Mouse (Mus musculus) intestine, postnatal 0 days (tissue): ENCODE measurements around the gene Zfp945. TPM values are rescaled to one million over a fixed set of nuclear protein-coding genes. Genes with fewer than 3 reads are reported as not detected.

Experiments
- ATAC-seq: fragments of 200-750 bp; cut with Nextera tagmentation; 2 replicates; pipeline ENCODE4 v1.8.0; 2017; ENCODE audit warnings: mild to moderate bottlenecking, moderate TSS enrichment, moderate library complexity
- H3K27ac ChIP-seq: fragments of 300-500 bp; sonication (generic); 2 replicates; pipeline ENCODE4 v1.5.1; 2014; ENCODE audit warnings: mild to moderate bottlenecking, low read depth, low read length, moderate library complexity
- H3K27me3 ChIP-seq: fragments of 300-500 bp; sonication (generic); replicated peaks from 2 replicates; pipeline ENCODE4 v1.6.1; 2014; ENCODE audit warnings: low read length, mixed read lengths; ENCODE audit not compliant: control insufficient read depth, insufficient read depth
- H3K36me3 ChIP-seq: fragments of 300-500 bp; sonication (generic); 2 replicates; pipeline ENCODE4 v1.6.1; 2014; ENCODE audit warnings: mild to moderate bottlenecking, moderate library complexity; ENCODE audit not compliant: control insufficient read depth, insufficient read depth
- H3K4me1 ChIP-seq: fragments of 300-500 bp; sonication (generic); replicated peaks from 2 replicates; pipeline ENCODE4 v1.6.1; 2014; ENCODE audit warnings: antibody characterized with exemption, low read length, mixed read lengths; ENCODE audit not compliant: control insufficient read depth, insufficient read depth
- H3K4me2 ChIP-seq: fragments of 300-500 bp; sonication (generic); replicated peaks from 2 replicates; pipeline ENCODE4 v1.6.1; 2014; ENCODE audit warnings: low read depth, mild to moderate bottlenecking, moderate library complexity
- H3K4me3 ChIP-seq: fragments of 300-500 bp; sonication (generic); 2 replicates; pipeline ENCODE4 v1.5.1; 2014; ENCODE audit warnings: low read depth, low read length
- H3K9ac ChIP-seq: fragments of 300-500 bp; sonication (generic); 2 replicates; pipeline ENCODE4 v1.6.1; 2014; ENCODE audit warnings: mild to moderate bottlenecking, low read depth, low read length
- H3K9me3 ChIP-seq: fragments of 300-500 bp; sonication (generic); 2 replicates; pipeline ENCODE4 v1.6.1; 2016; ENCODE audit warnings: mixed run types; ENCODE audit not compliant: control insufficient read depth
- CTCF ChIP-seq: sonication (generic); IDR thresholded peaks from 2 replicates; pipeline ENCODE4 v1.5.1; 2016; ENCODE audit warnings: low read depth, mild to moderate bottlenecking, control low read depth, antibody characterized with exemption, moderate library complexity
- WGBS: fragments of 180-500 bp; shearing (Covaris S2); extraction: QIAGEN DNeasy Blood & Tissue Kit; methylation state at CpG from one replicate; pipeline ENCODE4 v1.1.7; 2014; 5-methylcytosine and 5-hydroxymethylcytosine counted together
- polyA plus RNA-seq: library from polyadenylated mRNA; unstranded; fragments of >200 nt; fragmentation: Nextera tagmentation; extraction: Ambion mirVana; gene quantifications from 2 replicates; pipeline ENCODE4 v1.2.1, GENCODE M21; 2015

The Zfp945 gene
- polyA plus RNA-seq, 1 experiment from 2014 or later, result 8.9 TPM

DNA sequence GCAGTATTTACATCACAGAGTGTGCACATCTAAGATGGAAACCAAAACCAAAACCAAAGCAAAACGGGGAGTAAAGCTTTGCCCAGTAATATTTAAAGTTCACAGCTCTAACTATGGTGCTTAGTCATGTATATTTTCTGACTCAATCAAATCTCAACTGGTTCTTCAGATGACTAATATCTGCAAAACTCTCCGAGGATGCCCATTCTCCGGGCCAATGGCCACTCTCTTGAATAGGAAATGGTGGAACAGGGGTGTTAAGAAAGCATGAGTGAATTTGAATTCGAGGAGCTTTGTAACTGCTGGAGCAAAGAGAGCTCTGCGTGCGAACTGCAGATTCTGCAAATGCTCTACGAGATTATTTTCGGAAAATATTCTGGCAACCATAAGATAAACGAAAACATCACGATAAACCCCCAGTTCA lies 501 bp downstream of the Zfp945 start:
- H3K27me3 ChIP-seq, result no peaks in the 10 kb centered on the region
- peak overlapping the region; percentile 78 for H3K4me2 ChIP-seq
- H3K9ac ChIP-seq, result peak overlapping the region; percentile 66
- 0 out of 2 replicates have a peak, but pooled peaks have one; percentile 48 for ATAC-seq
- H3K9me3 ChIP-seq, result no peaks in the 10 kb centered on the region
- TF ChIP-seq CTCF, result no peak
- H3K4me3 ChIP-seq, result peak overlapping the region; percentile 94
- H3K4me1 ChIP-seq, result 0 out of 2 replicates have a peak, but pooled peaks cover 7% of the 10 kb centered on the region
- peaks cover 6% of the 10 kb centered on the region; the same call in 1 of the 2 replicates for H3K36me3 ChIP-seq
- H3K27ac ChIP-seq, result peak overlapping the region; percentile 84
- WGBS, result 1% methylated on average over 10 of the region's 10 CpGs

DNA sequence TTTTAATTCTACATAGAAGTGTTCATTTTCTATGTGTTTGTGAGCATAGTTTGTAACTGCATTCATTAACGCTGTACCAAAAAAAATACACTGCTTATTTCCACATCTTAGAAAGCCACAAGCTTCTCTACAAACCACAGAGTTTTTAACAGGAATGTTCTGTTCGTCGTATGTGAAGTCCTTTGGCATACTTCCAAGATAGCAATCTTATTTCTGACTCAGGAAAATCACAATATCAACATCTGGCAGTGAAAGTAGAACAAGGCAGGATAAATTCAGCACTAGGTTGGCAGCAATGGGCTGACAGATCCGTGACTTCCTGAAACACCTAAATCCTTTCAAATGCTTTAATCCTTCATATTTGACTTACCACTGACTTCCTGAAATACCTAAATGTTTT lies 45.8 kb downstream of the Zfp945 start:
- H3K4me3 ChIP-seq, result no peak overlapping the region
- no peaks in the 10 kb centered on the region for H3K9me3 ChIP-seq
- no peaks in the 10 kb centered on the region for H3K36me3 ChIP-seq
- no peaks in the 10 kb centered on the region for H3K4me1 ChIP-seq
- H3K9ac ChIP-seq, result no peak overlapping the region
- no peak for ATAC-seq
- no peak overlapping the region for H3K4me2 ChIP-seq
- H3K27ac ChIP-seq, result no peak overlapping the region
- no peak for TF ChIP-seq CTCF
- 54% methylated on average over 4 of the region's 4 CpGs for WGBS
- no peaks in the 10 kb centered on the region for H3K27me3 ChIP-seq

DNA sequence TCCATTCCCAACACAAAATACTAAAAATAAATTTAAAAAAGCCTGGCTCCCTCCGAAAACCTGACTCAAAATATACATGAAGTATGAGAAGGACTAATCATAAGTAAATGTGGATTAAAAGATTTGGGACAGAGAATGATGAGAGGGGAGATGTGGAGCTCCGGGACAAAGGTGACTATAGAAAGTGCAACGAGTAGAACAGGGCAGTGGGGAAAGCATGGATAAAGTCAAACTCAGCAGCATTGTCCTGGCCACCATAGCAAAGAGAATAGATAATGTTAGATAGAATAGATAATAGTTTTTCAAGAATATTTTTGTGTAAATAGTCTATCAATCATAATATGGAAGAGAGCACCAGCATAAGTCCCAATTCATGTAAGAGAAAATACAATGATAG lies 48.7 kb downstream of the Zfp945 start:
- H3K36me3 ChIP-seq, result no peaks in the 10 kb centered on the region
- 0 out of 2 replicates have a peak overlapping the region, but pooled peaks have one; percentile 73 for H3K9ac ChIP-seq
- WGBS, result 71% methylated on average over 3 of the region's 3 CpGs
- no peaks in the 10 kb centered on the region for H3K27me3 ChIP-seq
- H3K9me3 ChIP-seq, result no peaks in the 10 kb centered on the region
- no peak overlapping the region for H3K27ac ChIP-seq
- no peak for ATAC-seq
- H3K4me3 ChIP-seq, result peak overlapping the region; percentile 71
- no peaks in the 10 kb centered on the region for H3K4me1 ChIP-seq
- peak overlapping the region; percentile 71 for H3K4me2 ChIP-seq
- no peak for TF ChIP-seq CTCF

DNA sequence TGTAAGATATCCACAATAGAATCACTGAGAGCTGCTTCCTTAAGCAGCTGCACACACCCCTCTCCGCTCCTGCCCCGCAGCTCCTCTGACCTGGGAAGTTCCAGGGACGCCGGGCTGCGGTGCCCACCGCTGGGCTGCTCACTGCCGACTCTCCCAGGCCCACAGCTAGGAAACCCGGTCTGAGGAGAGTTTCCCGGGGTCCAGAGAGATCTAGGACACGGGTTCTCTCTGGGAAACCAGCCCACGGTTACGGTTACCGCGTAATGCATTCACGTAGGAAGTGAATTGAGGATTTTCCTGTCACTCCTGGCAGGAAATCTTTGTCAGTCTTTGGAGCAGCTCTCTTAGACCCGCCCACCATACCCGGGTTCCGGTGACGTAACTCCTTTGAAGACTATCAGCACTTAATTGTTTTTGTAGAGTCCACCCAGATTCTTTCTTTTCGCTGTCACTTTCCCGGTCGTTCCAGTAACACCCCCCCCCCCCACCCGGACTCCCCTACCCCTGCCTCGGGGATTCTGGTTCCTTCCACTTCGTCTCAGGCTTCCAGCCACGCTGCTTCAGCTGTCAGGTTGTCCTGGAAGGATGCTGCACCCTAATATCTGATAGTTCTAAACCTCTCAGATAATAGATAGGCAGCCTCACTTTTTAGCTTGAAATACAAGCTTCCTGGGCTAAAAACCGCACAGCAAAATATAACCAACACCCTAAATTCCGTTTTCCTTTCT lies 49.3 kb downstream of the Zfp945 start:
- peak overlapping the region; percentile 71 for H3K4me3 ChIP-seq
- H3K4me1 ChIP-seq, result no peaks in the 10 kb centered on the region
- 1% methylated on average over 28 of the region's 28 CpGs for WGBS
- ATAC-seq, result peak; percentile 94
- no peaks in the 10 kb centered on the region for H3K36me3 ChIP-seq
- H3K4me2 ChIP-seq, result peak overlapping the region; percentile 71
- H3K27ac ChIP-seq, result peak overlapping the region; percentile 84
- no peak for TF ChIP-seq CTCF
- no peaks in the 10 kb centered on the region for H3K9me3 ChIP-seq
- peak overlapping the region; percentile 73 for H3K9ac ChIP-seq
- no peaks in the 10 kb centered on the region for H3K27me3 ChIP-seq

DNA sequence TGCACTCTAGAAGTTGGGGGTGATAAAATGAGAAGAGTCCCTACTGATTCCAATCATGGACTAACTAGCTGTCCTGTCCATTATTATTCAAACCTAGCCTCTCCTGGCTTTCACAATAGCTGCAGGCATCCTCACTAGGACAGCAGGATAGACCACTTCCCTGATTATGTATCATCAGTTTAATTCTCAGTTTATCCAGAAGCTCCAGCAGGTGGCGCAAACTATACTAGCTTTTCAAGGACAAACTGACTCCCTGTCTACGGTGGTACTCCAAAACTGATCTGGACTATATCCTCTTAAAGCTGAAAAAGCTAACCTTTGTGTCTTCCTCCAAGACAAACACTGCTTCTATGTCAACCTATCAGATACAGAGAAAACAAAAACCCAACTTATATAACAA lies 67.2 kb downstream of the Zfp945 start:
- Histone ChIP-seq H3K9me3 (no peaks in the 10 kb centered on the region), H3K9ac (no peak overlapping the region), H3K27ac (no peak overlapping the region), H3K4me3 (no peak overlapping the region), H3K36me3 (no peaks in the 10 kb centered on the region), H3K27me3 (no peaks in the 10 kb centered on the region), H3K4me2 (no peak overlapping the region), H3K4me1 (no peaks in the 10 kb centered on the region)
- WGBS, result 61% methylated on average over 2 of the region's 2 CpGs
- peak; percentile 41 for TF ChIP-seq CTCF
- no peak for ATAC-seq

Other genes starting within 250 kb of the Zfp945 start
- not detected in 2 replicates for gene Vmn2r113, start 75.8 kb upstream of the Zfp945 start, polyA plus RNA-seq
- gene Vmn2r-ps130, start 194.0 kb upstream of the Zfp945 start, polyA plus RNA-seq, result not detected in 2 replicates